Mouse (Mus musculus): ENCODE data around the gene Smim24. TPM values are rescaled to one million over a fixed set of nuclear protein-coding genes. Genes with fewer than 3 reads are reported as not detected.

Gene Smim24
- polyA plus RNA-seq, 2 experiments = 4.3 to 7.8 TPM

DNA sequence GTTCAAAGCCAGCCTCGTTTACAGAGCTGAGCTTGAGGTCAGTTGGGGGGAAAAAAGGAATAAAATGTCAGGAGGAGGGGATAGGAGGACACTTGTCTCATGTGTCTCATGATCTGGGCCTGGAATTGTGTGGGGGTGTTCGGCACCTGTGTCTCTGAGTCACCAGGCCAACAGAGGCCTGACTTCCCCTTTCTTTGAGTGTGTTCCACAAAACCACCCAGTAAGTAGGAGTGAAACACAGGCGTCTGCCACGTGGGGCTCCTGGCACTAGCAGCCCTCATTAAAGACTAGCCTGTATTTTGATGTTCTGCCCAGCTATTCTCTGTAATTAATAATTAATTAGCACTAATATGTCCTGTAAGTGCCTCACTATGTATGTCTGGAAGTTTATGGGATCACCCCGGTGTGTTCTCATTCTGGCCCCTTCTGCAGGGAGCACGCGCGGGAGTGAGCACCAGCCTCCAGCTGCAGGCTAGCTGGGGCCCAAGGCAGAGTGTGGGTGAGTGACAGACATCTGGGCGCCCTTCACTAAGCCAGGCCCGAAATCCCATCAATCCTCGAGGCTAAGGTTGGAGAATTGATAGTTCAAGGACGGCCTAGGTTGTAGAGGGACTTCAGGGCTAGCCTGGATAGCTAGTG lies 36.4 kb upstream of the Smim24 start:
- Histone ChIP-seq H3K4me3 (replicated peaks; ENCODE audit: low read length) (no peak overlapping the region; the same call in 1 of the 2 replicates), H3K9ac (ENCODE audit: low read depth, low read length, severe bottlenecking) (no peak overlapping the region), H3K4me1 (ENCODE audit: control insufficient read depth, insufficient read depth, low read length) (peaks cover 18% of the 10 kb centered on the region), H3K9me3 (ENCODE audit: control insufficient read depth, low read length) (no peaks in the 10 kb centered on the region), H3K27me3 (ENCODE audit: control insufficient read depth, insufficient read depth, low read length) (no peaks in the 10 kb centered on the region), H3K36me3 (ENCODE audit: control insufficient read depth, insufficient read depth, low read length) (peaks cover 7% of the 10 kb centered on the region; the same call in 1 of the 2 replicates), H3K27ac (replicated peaks; ENCODE audit: low read depth, low read length) (no peak overlapping the region), H3K4me2 (replicated peaks; ENCODE audit: low read depth, low read length, severe bottlenecking) (peak overlapping the region; percentile 95; the same call in 1 of the 2 replicates)
- ATAC-seq (ENCODE audit: low FRiP score, low read depth) = no peak
- 44% methylated on average over 12 of the region's 12 CpGs for WGBS
- no peak for DNase-seq (ENCODE audit: low spot score)
- TF ChIP-seq POLR2A (IDR thresholded peaks at IDR 0.05; ENCODE audit: borderline replicate concordance, extremely low read depth, insufficient read depth, insufficient read length) = no peak

GRCm38 (mm10) chr10:81356991-81357844 lies 35.6 kb upstream of the Smim24 start, which contains the start of gene Mfsd12:
Mfsd12 (plus strand) TSS chr10:81357491.
- 3% methylated on average over 64 of the region's 79 CpGs for WGBS
- no peak within 1 kb of the TSS for H3K27ac ChIP-seq (replicated peaks; ENCODE audit: low read depth, low read length)
- peak; percentile 91 for ATAC-seq (ENCODE audit: low FRiP score, low read depth)

GRCm38 (mm10) chr10:81358209-81358608 lies 34.6 kb upstream of the Smim24 start:
- DNase-seq (ENCODE audit: low spot score) (no peak), ATAC-seq (ENCODE audit: low FRiP score, low read depth) (no peak)
- Histone ChIP-seq H3K9ac (ENCODE audit: low read depth, low read length, severe bottlenecking) (peak overlapping the region; percentile 72), H3K27me3 (ENCODE audit: control insufficient read depth, insufficient read depth, low read length) (peaks cover 6% of the 10 kb centered on the region), H3K4me3 (replicated peaks; ENCODE audit: low read length) (peak overlapping the region; percentile 72), H3K4me2 (replicated peaks; ENCODE audit: low read depth, low read length, severe bottlenecking) (peak overlapping the region; percentile 95), H3K27ac (replicated peaks; ENCODE audit: low read depth, low read length) (no peak overlapping the region), H3K36me3 (ENCODE audit: control insufficient read depth, insufficient read depth, low read length) (peaks cover 13% of the 10 kb centered on the region; the same call in 1 of the 2 replicates), H3K4me1 (ENCODE audit: control insufficient read depth, insufficient read depth, low read length) (peaks cover 18% of the 10 kb centered on the region), H3K9me3 (ENCODE audit: control insufficient read depth, low read length) (no peaks in the 10 kb centered on the region)
- TF ChIP-seq POLR2A (IDR thresholded peaks at IDR 0.05; ENCODE audit: borderline replicate concordance, extremely low read depth, insufficient read depth, insufficient read length) = no peak
- 39% methylated on average over 4 of the region's 4 CpGs for WGBS

More at GRCm38 (mm10) chr10:81356991-81357844, 35.6 kb upstream of the Smim24 start, which contains the start of gene Mfsd12:
- peak within 1 kb of the TSS; percentile 95 for H3K4me2 ChIP-seq (replicated peaks; ENCODE audit: low read depth, low read length, severe bottlenecking)
- peaks cover 18% of the 10 kb centered on the region for H3K4me1 ChIP-seq (ENCODE audit: control insufficient read depth, insufficient read depth, low read length)
- peak within 1 kb of the TSS; percentile 72 for H3K9ac ChIP-seq (ENCODE audit: low read depth, low read length, severe bottlenecking)
- H3K36me3 ChIP-seq (ENCODE audit: control insufficient read depth, insufficient read depth, low read length) = peaks cover 8% of the 10 kb centered on the region; the same call in 1 of the 2 replicates
- no peaks in the 10 kb centered on the region for H3K27me3 ChIP-seq (ENCODE audit: control insufficient read depth, insufficient read depth, low read length)
- DNase-seq (ENCODE audit: low spot score) = peak; percentile 87
- no peaks in the 10 kb centered on the region for H3K9me3 ChIP-seq (ENCODE audit: control insufficient read depth, low read length)
- no peak for TF ChIP-seq POLR2A (IDR thresholded peaks at IDR 0.05; ENCODE audit: borderline replicate concordance, extremely low read depth, insufficient read depth, insufficient read length)
- H3K4me3 ChIP-seq (replicated peaks; ENCODE audit: low read length) = peak within 1 kb of the TSS; percentile 72

GRCm38 (mm10) chr10:81358841-81359240 lies 34.0 kb upstream of the Smim24 start:
- H3K4me2 ChIP-seq (replicated peaks; ENCODE audit: low read depth, low read length, severe bottlenecking) = peak overlapping the region; percentile 95
- H3K9me3 ChIP-seq (ENCODE audit: control insufficient read depth, low read length) = no peaks in the 10 kb centered on the region
- H3K4me3 ChIP-seq (replicated peaks; ENCODE audit: low read length) = peak overlapping the region; percentile 72; the same call in 1 of the 2 replicates
- WGBS = 67% methylated on average over 1 of the region's 1 CpGs
- DNase-seq (ENCODE audit: low spot score) = no peak
- ATAC-seq (ENCODE audit: low FRiP score, low read depth) = no peak
- TF ChIP-seq POLR2A (IDR thresholded peaks at IDR 0.05; ENCODE audit: borderline replicate concordance, extremely low read depth, insufficient read depth, insufficient read length) = no peak
- H3K36me3 ChIP-seq (ENCODE audit: control insufficient read depth, insufficient read depth, low read length) = peaks cover 13% of the 10 kb centered on the region; the same call in 1 of the 2 replicates
- H3K27me3 ChIP-seq (ENCODE audit: control insufficient read depth, insufficient read depth, low read length) = peaks cover 11% of the 10 kb centered on the region
- peak overlapping the region; percentile 72; the same call in 1 of the 2 replicates for H3K9ac ChIP-seq (ENCODE audit: low read depth, low read length, severe bottlenecking)
- H3K27ac ChIP-seq (replicated peaks; ENCODE audit: low read depth, low read length) = no peak overlapping the region
- H3K4me1 ChIP-seq (ENCODE audit: control insufficient read depth, insufficient read depth, low read length) = peaks cover 21% of the 10 kb centered on the region

DNA sequence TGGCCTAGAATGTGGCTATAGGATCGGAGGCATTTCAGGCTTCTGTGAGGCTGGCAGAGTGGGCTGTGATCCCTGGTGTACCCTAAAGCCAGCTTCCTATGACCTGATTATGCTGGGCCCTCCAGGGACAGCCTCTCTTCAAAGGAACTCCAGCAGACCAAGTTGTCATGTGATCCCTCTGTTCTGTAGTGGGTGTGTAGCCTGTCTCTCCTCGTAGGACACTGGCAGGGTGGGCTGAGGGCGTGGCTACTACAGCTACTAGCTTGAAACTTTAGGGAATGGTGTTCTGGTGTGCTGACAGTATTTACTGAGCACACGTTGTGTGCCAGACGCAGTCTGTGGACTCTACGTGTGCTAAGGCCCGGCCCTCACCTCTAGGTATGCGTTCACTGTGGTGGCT lies 32.1 kb upstream of the Smim24 start:
- H3K9ac ChIP-seq (ENCODE audit: low read depth, low read length, severe bottlenecking) = peak overlapping the region; percentile 38
- peaks cover 26% of the 10 kb centered on the region for H3K27me3 ChIP-seq (ENCODE audit: control insufficient read depth, insufficient read depth, low read length)
- peaks cover 32% of the 10 kb centered on the region for H3K4me1 ChIP-seq (ENCODE audit: control insufficient read depth, insufficient read depth, low read length)
- H3K9me3 ChIP-seq (ENCODE audit: control insufficient read depth, low read length) = no peaks in the 10 kb centered on the region
- H3K4me3 ChIP-seq (replicated peaks; ENCODE audit: low read length) = no peak overlapping the region
- H3K4me2 ChIP-seq (replicated peaks; ENCODE audit: low read depth, low read length, severe bottlenecking) = no peak overlapping the region
- H3K27ac ChIP-seq (replicated peaks; ENCODE audit: low read depth, low read length) = no peak overlapping the region
- ATAC-seq (ENCODE audit: low FRiP score, low read depth) (no peak), DNase-seq (ENCODE audit: low spot score) (no peak)
- TF ChIP-seq POLR2A (IDR thresholded peaks at IDR 0.05; ENCODE audit: borderline replicate concordance, extremely low read depth, insufficient read depth, insufficient read length) = no peak
- whole genome bisulfite sequencing = 54% methylated on average over 8 of the region's 8 CpGs
- peaks cover 13% of the 10 kb centered on the region for H3K36me3 ChIP-seq (ENCODE audit: control insufficient read depth, insufficient read depth, low read length)
